Mouse (Mus musculus): ENCODE results near the gene Ptbp3. TPM values are rescaled to one million over a fixed set of nuclear protein-coding genes. Genes with fewer than 3 reads are reported as not detected.
A peak's percentile ranks its signal among the peaks of the same experiment; 100 is the strongest.

Ptbp3 gene
- polyA plus RNA-seq, 1 experiment from 2014 or later, result 47.5 TPM

GRCm38 (mm10) chr4:59551901-59552300, 2.7 kb upstream of the Ptbp3 start:
- no peaks in the 10 kb centered on the region for H3K27me3 ChIP-seq
- no peak overlapping the region for H3K27ac ChIP-seq
- H3K9me3 ChIP-seq, result no peaks in the 10 kb centered on the region
- no peak for ATAC-seq (ENCODE audit: insufficient number of reproducible peaks, insufficient read depth, low FRiP score, low TSS enrichment)
- no peaks in the 10 kb centered on the region for H3K36me3 ChIP-seq
- H3K4me2 ChIP-seq (replicated peaks), result no peak overlapping the region
- H3K4me3 ChIP-seq, result no peak overlapping the region
- WGBS, result 84% methylated on average over 1 of the region's 1 CpGs
- no peak overlapping the region for H3K9ac ChIP-seq
- H3K4me1 ChIP-seq, result peaks cover 9% of the 10 kb centered on the region

GRCm38 (mm10) chr4:59549977-59550560, 905 bp upstream of the Ptbp3 start:
- ATAC-seq (ENCODE audit: insufficient number of reproducible peaks, insufficient read depth, low FRiP score, low TSS enrichment), result no peak
- Histone ChIP-seq H3K27ac (no peak overlapping the region), H3K4me2 (replicated peaks) (peak overlapping the region; percentile 62), H3K27me3 (no peaks in the 10 kb centered on the region), H3K9me3 (no peaks in the 10 kb centered on the region), H3K4me3 (peak overlapping the region; percentile 81), H3K9ac (peak overlapping the region; percentile 94), H3K36me3 (no peaks in the 10 kb centered on the region), H3K4me1 (peaks cover 16% of the 10 kb centered on the region)
- 12% methylated on average over 11 of the region's 11 CpGs for WGBS

- Histone ChIP-seq H3K27ac (peak overlapping the region; percentile 93), H3K4me1 (peaks cover 16% of the 10 kb centered on the region), H3K4me3 (peak overlapping the region; percentile 81), H3K9me3 (no peaks in the 10 kb centered on the region), H3K36me3 (no peaks in the 10 kb centered on the region), H3K4me2 (replicated peaks) (peak overlapping the region; percentile 62), H3K9ac (peak overlapping the region; percentile 94), H3K27me3 (no peaks in the 10 kb centered on the region)
- ATAC-seq (ENCODE audit: insufficient number of reproducible peaks, insufficient read depth, low FRiP score, low TSS enrichment), result no peak; the same call in 1 of the 2 replicates
- under 1% methylated on average over 83 of the region's 83 CpGs for WGBS
Measured at GRCm38 (mm10) chr4:59548560-59549174, 497 bp downstream of the Ptbp3 start.

- no peak for ATAC-seq (ENCODE audit: insufficient number of reproducible peaks, insufficient read depth, low FRiP score, low TSS enrichment)
- Histone ChIP-seq H3K27ac (0 out of 2 replicates have a peak overlapping the region, but pooled peaks have one; percentile 93), H3K27me3 (no peaks in the 10 kb centered on the region), H3K36me3 (no peaks in the 10 kb centered on the region), H3K4me3 (peak overlapping the region; percentile 81), H3K4me1 (peaks cover 16% of the 10 kb centered on the region), H3K4me2 (replicated peaks) (peak overlapping the region; percentile 62), H3K9me3 (no peaks in the 10 kb centered on the region), H3K9ac (peak overlapping the region; percentile 94)
- WGBS, result 4% methylated on average over 18 of the region's 18 CpGs
Measured at GRCm38 (mm10) chr4:59548011-59548559, 1.1 kb downstream of the Ptbp3 start.

GRCm38 (mm10) chr4:59547136-59547889, 1.9 kb downstream of the Ptbp3 start:
- ATAC-seq (ENCODE audit: insufficient number of reproducible peaks, insufficient read depth, low FRiP score, low TSS enrichment), result no peak
- no peak overlapping the region for H3K9ac ChIP-seq

GRCm38 (mm10) chr4:59546285-59547071, 2.7 kb downstream of the Ptbp3 start:
- Histone ChIP-seq H3K36me3 (no peaks in the 10 kb centered on the region), H3K27ac (no peak overlapping the region), H3K4me3 (no peak overlapping the region), H3K27me3 (no peaks in the 10 kb centered on the region), H3K4me2 (replicated peaks) (peak overlapping the region; percentile 62; the same call in 1 of the 2 replicates), H3K4me1 (peaks cover 16% of the 10 kb centered on the region), H3K9me3 (no peaks in the 10 kb centered on the region), H3K9ac (no peak overlapping the region)
- no peak for ATAC-seq (ENCODE audit: insufficient number of reproducible peaks, insufficient read depth, low FRiP score, low TSS enrichment)
- WGBS, result 60% methylated on average over 7 of the region's 7 CpGs

More at GRCm38 (mm10) chr4:59547136-59547889, 1.9 kb downstream of the Ptbp3 start:
- H3K4me3 ChIP-seq, result peak overlapping the region; percentile 81
- H3K36me3 ChIP-seq, result no peaks in the 10 kb centered on the region
- H3K4me1 ChIP-seq, result peaks cover 16% of the 10 kb centered on the region
- H3K27ac ChIP-seq, result no peak overlapping the region
- H3K27me3 ChIP-seq, result no peaks in the 10 kb centered on the region
- peak overlapping the region; percentile 62 for H3K4me2 ChIP-seq (replicated peaks)
- no peaks in the 10 kb centered on the region for H3K9me3 ChIP-seq
- WGBS, result 19% methylated on average over 11 of the region's 11 CpGs

GRCm38 (mm10) chr4:59544654-59545053, 4.5 kb downstream of the Ptbp3 start:
- H3K9me3 ChIP-seq, result no peaks in the 10 kb centered on the region
- H3K9ac ChIP-seq, result no peak overlapping the region
- no peaks in the 10 kb centered on the region for H3K27me3 ChIP-seq
- no peak for ATAC-seq (ENCODE audit: insufficient number of reproducible peaks, insufficient read depth, low FRiP score, low TSS enrichment)
- H3K4me3 ChIP-seq, result no peak overlapping the region
- H3K27ac ChIP-seq, result no peak overlapping the region
- WGBS, result 78% methylated on average over 2 of the region's 2 CpGs
- peaks cover 16% of the 10 kb centered on the region for H3K4me1 ChIP-seq
- no peak overlapping the region for H3K4me2 ChIP-seq (replicated peaks)
- no peaks in the 10 kb centered on the region for H3K36me3 ChIP-seq

- Histone ChIP-seq H3K4me2 (replicated peaks) (no peak overlapping the region), H3K27ac (no peak overlapping the region), H3K4me3 (no peak overlapping the region), H3K4me1 (peaks cover 16% of the 10 kb centered on the region), H3K9me3 (no peaks in the 10 kb centered on the region), H3K9ac (no peak overlapping the region), H3K36me3 (no peaks in the 10 kb centered on the region), H3K27me3 (no peaks in the 10 kb centered on the region)
- ATAC-seq (ENCODE audit: insufficient number of reproducible peaks, insufficient read depth, low FRiP score, low TSS enrichment), result no peak
Measured at GRCm38 (mm10) chr4:59543006-59543405, 6.2 kb downstream of the Ptbp3 start.

GRCm38 (mm10) chr4:59536281-59536680, 12.9 kb downstream of the Ptbp3 start:
- WGBS, result 90% methylated on average over 1 of the region's 1 CpGs
- Histone ChIP-seq H3K9ac (no peak overlapping the region), H3K9me3 (no peaks in the 10 kb centered on the region), H3K36me3 (no peaks in the 10 kb centered on the region), H3K27me3 (no peaks in the 10 kb centered on the region), H3K27ac (no peak overlapping the region), H3K4me1 (no peaks in the 10 kb centered on the region), H3K4me2 (replicated peaks) (no peak overlapping the region), H3K4me3 (no peak overlapping the region)
- ATAC-seq (ENCODE audit: insufficient number of reproducible peaks, insufficient read depth, low FRiP score, low TSS enrichment), result no peak

GRCm38 (mm10) chr4:59535624-59536023, 13.5 kb downstream of the Ptbp3 start:
- Histone ChIP-seq H3K9ac (no peak overlapping the region), H3K9me3 (no peaks in the 10 kb centered on the region), H3K36me3 (no peaks in the 10 kb centered on the region), H3K4me3 (no peak overlapping the region), H3K4me1 (no peaks in the 10 kb centered on the region), H3K27me3 (no peaks in the 10 kb centered on the region), H3K27ac (no peak overlapping the region), H3K4me2 (replicated peaks) (no peak overlapping the region)
- no peak for ATAC-seq (ENCODE audit: insufficient number of reproducible peaks, insufficient read depth, low FRiP score, low TSS enrichment)

- H3K27ac ChIP-seq, result no peak overlapping the region
- no peak overlapping the region for H3K4me3 ChIP-seq
- H3K4me2 ChIP-seq (replicated peaks), result no peak overlapping the region
- no peaks in the 10 kb centered on the region for H3K9me3 ChIP-seq
- no peaks in the 10 kb centered on the region for H3K36me3 ChIP-seq
- no peaks in the 10 kb centered on the region for H3K27me3 ChIP-seq
- WGBS, result 79% methylated on average over 2 of the region's 2 CpGs
- no peak for ATAC-seq (ENCODE audit: insufficient number of reproducible peaks, insufficient read depth, low FRiP score, low TSS enrichment)
- no peak overlapping the region for H3K9ac ChIP-seq
- H3K4me1 ChIP-seq, result no peaks in the 10 kb centered on the region
Measured at GRCm38 (mm10) chr4:59533268-59533667, 15.9 kb downstream of the Ptbp3 start.

Measured in embryonic facial prominence, embryonic 12.5 days (tissue).